Mouse (Mus musculus): ENCODE results near the gene Pphln1.

- peak; percentile 40 for TF ChIP-seq CTCF (IDR thresholded peaks at IDR 0.05)
- no peak for TF ChIP-seq EP300 (IDR thresholded peaks at IDR 0.05)
Observed at GRCm38 (mm10) chr15:93478676-93479075, 80.5 kb downstream of the Pphln1 start.
